Mouse (Mus musculus): ENCODE data around the gene Wnt2b.

DNA sequence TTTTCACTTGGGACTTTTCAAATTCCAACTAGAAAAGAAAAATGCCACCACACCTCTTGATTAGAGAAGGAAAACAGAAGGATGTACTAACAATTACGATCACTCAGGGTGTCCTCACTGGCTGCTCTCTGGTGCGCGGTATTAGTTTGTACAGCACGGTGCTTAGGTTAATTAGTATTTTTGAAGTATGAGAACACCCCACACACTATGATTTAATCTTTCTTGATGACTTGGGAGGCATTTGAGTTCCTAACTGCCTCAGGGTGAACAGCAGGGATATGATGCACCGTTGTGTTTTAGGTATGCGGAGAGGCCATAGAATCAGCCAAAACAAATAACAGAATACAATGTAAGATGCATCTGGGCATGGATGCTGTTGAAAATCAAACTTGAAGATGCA is 44.4 kb upstream of the Wnt2b start:
- no peak for TF ChIP-seq CTCF (IDR thresholded peaks at IDR 0.05; ENCODE audit: low read depth, low read length)
- TF ChIP-seq TAL1 (conservative IDR thresholded peaks at IDR 0.05; ENCODE audit: low read depth, low read length): no peak
- no peak for TF ChIP-seq POLR2AphosphoS5 (IDR thresholded peaks at IDR 0.05; ENCODE audit: insufficient replicate concordance, low read depth, low read length)
